Mouse (Mus musculus): ENCODE results near the gene Gpc5. TPM values are rescaled to one million over a fixed set of nuclear protein-coding genes. Genes with fewer than 3 reads are reported as not detected.

Gpc5 gene
- polyA plus RNA-seq, 1 experiment: not detected

GRCm38 (mm10) chr14:115406596-115406995, 314.6 kb downstream of the Gpc5 start:
- TF ChIP-seq POLR2A (IDR thresholded peaks at IDR 0.05; ENCODE audit: low read depth, low read length) (no peak), CTCF (IDR thresholded peaks at IDR 0.05; ENCODE audit: borderline replicate concordance, insufficient read depth, low read length) (no peak)
- H3K4me3 ChIP-seq (ENCODE audit: insufficient read depth, low read length): no peak overlapping the region

GRCm38 (mm10) chr14:115407309-115407930, 315.4 kb downstream of the Gpc5 start:
- Histone ChIP-seq H3K4me1 (ENCODE audit: control insufficient read depth, insufficient read depth, low read length) (no peaks in the 10 kb centered on the region), H3K4me3 (ENCODE audit: insufficient read depth, low read length) (no peak overlapping the region), H3K27ac (ENCODE audit: insufficient read depth, low read length) (no peak overlapping the region)
- TF ChIP-seq CTCF (IDR thresholded peaks at IDR 0.05; ENCODE audit: borderline replicate concordance, insufficient read depth, low read length): no peak
- no peak for TF ChIP-seq POLR2A (IDR thresholded peaks at IDR 0.05; ENCODE audit: low read depth, low read length)

More at GRCm38 (mm10) chr14:115406596-115406995, 314.6 kb downstream of the Gpc5 start:
- Histone ChIP-seq H3K4me1 (ENCODE audit: control insufficient read depth, insufficient read depth, low read length) (no peaks in the 10 kb centered on the region), H3K27ac (ENCODE audit: insufficient read depth, low read length) (no peak overlapping the region)

- H3K27ac ChIP-seq (ENCODE audit: insufficient read depth, low read length): no peak overlapping the region
- TF ChIP-seq CTCF (IDR thresholded peaks at IDR 0.05; ENCODE audit: borderline replicate concordance, insufficient read depth, low read length) (no peak), POLR2A (IDR thresholded peaks at IDR 0.05; ENCODE audit: low read depth, low read length) (no peak)
- no peak overlapping the region for H3K4me3 ChIP-seq (ENCODE audit: insufficient read depth, low read length)
- no peaks in the 10 kb centered on the region for H3K4me1 ChIP-seq (ENCODE audit: control insufficient read depth, insufficient read depth, low read length)
Observed at GRCm38 (mm10) chr14:115410881-115411280, 318.9 kb downstream of the Gpc5 start.

GRCm38 (mm10) chr14:115411513-115412174, 319.6 kb downstream of the Gpc5 start:
- no peak overlapping the region for H3K27ac ChIP-seq (ENCODE audit: insufficient read depth, low read length)
- no peak overlapping the region for H3K4me3 ChIP-seq (ENCODE audit: insufficient read depth, low read length)
- no peak for TF ChIP-seq POLR2A (IDR thresholded peaks at IDR 0.05; ENCODE audit: low read depth, low read length)
- no peak for TF ChIP-seq CTCF (IDR thresholded peaks at IDR 0.05; ENCODE audit: borderline replicate concordance, insufficient read depth, low read length)
- no peaks in the 10 kb centered on the region for H3K4me1 ChIP-seq (ENCODE audit: control insufficient read depth, insufficient read depth, low read length)

- H3K4me1 ChIP-seq (ENCODE audit: control insufficient read depth, insufficient read depth, low read length): no peaks in the 10 kb centered on the region
- H3K27ac ChIP-seq (ENCODE audit: insufficient read depth, low read length): no peak overlapping the region
- H3K4me3 ChIP-seq (ENCODE audit: insufficient read depth, low read length): no peak overlapping the region
- no peak for TF ChIP-seq POLR2A (IDR thresholded peaks at IDR 0.05; ENCODE audit: low read depth, low read length)
- no peak for TF ChIP-seq CTCF (IDR thresholded peaks at IDR 0.05; ENCODE audit: borderline replicate concordance, insufficient read depth, low read length)
Observed at GRCm38 (mm10) chr14:115412821-115413220, 320.8 kb downstream of the Gpc5 start.

- TF ChIP-seq POLR2A (IDR thresholded peaks at IDR 0.05; ENCODE audit: low read depth, low read length) (no peak), CTCF (IDR thresholded peaks at IDR 0.05; ENCODE audit: borderline replicate concordance, insufficient read depth, low read length) (no peak)
- no peaks in the 10 kb centered on the region for H3K4me1 ChIP-seq (ENCODE audit: control insufficient read depth, insufficient read depth, low read length)
- no peak overlapping the region for H3K27ac ChIP-seq (ENCODE audit: insufficient read depth, low read length)
- H3K4me3 ChIP-seq (ENCODE audit: insufficient read depth, low read length): no peak overlapping the region
Observed at GRCm38 (mm10) chr14:115413429-115413828, 321.4 kb downstream of the Gpc5 start.

- Histone ChIP-seq H3K4me3 (ENCODE audit: insufficient read depth, low read length) (no peak overlapping the region), H3K27ac (ENCODE audit: insufficient read depth, low read length) (no peak overlapping the region), H3K4me1 (ENCODE audit: control insufficient read depth, insufficient read depth, low read length) (no peaks in the 10 kb centered on the region)
- TF ChIP-seq POLR2A (IDR thresholded peaks at IDR 0.05; ENCODE audit: low read depth, low read length): no peak
- TF ChIP-seq CTCF (IDR thresholded peaks at IDR 0.05; ENCODE audit: borderline replicate concordance, insufficient read depth, low read length): no peak
Observed at GRCm38 (mm10) chr14:115414545-115414944, 322.5 kb downstream of the Gpc5 start.

GRCm38 (mm10) chr14:115431967-115432366, 340.0 kb downstream of the Gpc5 start:
- no peak overlapping the region for H3K4me3 ChIP-seq (ENCODE audit: insufficient read depth, low read length)
- H3K4me1 ChIP-seq (ENCODE audit: control insufficient read depth, insufficient read depth, low read length): no peaks in the 10 kb centered on the region
- no peak for TF ChIP-seq CTCF (IDR thresholded peaks at IDR 0.05; ENCODE audit: borderline replicate concordance, insufficient read depth, low read length)
- no peak for TF ChIP-seq POLR2A (IDR thresholded peaks at IDR 0.05; ENCODE audit: low read depth, low read length)
- no peak overlapping the region for H3K27ac ChIP-seq (ENCODE audit: insufficient read depth, low read length)

- no peak overlapping the region for H3K4me3 ChIP-seq (ENCODE audit: insufficient read depth, low read length)
- H3K4me1 ChIP-seq (ENCODE audit: control insufficient read depth, insufficient read depth, low read length): no peaks in the 10 kb centered on the region
- TF ChIP-seq POLR2A (IDR thresholded peaks at IDR 0.05; ENCODE audit: low read depth, low read length) (no peak), CTCF (IDR thresholded peaks at IDR 0.05; ENCODE audit: borderline replicate concordance, insufficient read depth, low read length) (no peak)
- H3K27ac ChIP-seq (ENCODE audit: insufficient read depth, low read length): no peak overlapping the region
Observed at GRCm38 (mm10) chr14:115432368-115432767, 340.4 kb downstream of the Gpc5 start.

GRCm38 (mm10) chr14:115436617-115437016, 344.6 kb downstream of the Gpc5 start:
- TF ChIP-seq POLR2A (IDR thresholded peaks at IDR 0.05; ENCODE audit: low read depth, low read length) (no peak), CTCF (IDR thresholded peaks at IDR 0.05; ENCODE audit: borderline replicate concordance, insufficient read depth, low read length) (no peak)
- H3K4me3 ChIP-seq (ENCODE audit: insufficient read depth, low read length): no peak overlapping the region

More at GRCm38 (mm10) chr14:115436617-115437016, 344.6 kb downstream of the Gpc5 start:
- Histone ChIP-seq H3K27ac (ENCODE audit: insufficient read depth, low read length) (no peak overlapping the region), H3K4me1 (ENCODE audit: control insufficient read depth, insufficient read depth, low read length) (no peaks in the 10 kb centered on the region)

Data from embryonic fibroblast, embryonic 13.5 days (primary cell).